Mouse (Mus musculus): ENCODE measurements around the gene Fam227a.
"Not testable (repeated sequence)": the region's sequence is repeated elsewhere in the genome, so short reads cannot be mapped to it uniquely, and the experiment has no call there.

Fam227a gene

DNA sequence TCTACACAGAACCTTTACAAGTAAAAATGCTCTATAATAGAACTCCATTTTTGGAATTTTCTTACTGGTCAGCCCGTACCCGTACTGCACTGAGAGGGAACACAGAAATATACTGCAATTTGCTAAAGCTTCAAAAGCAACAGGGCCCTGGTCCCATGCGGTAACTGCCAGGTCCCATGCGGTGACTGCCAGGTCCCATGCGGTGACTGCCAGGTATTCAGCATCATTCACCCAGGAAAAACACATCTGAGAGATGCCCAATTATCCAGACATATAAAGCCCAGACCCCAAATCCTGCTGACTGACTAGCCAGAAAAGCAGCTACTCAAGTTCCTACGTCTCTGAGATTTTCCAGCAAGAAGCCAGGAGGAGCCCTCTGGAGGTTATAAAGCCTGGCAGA lies 25.9 kb upstream of the Fam227a start:
- CTCF ChIA-PET: interaction anchor here (1.2 kb wide), 1 partner anchor 29 kb away, joined by 3 read pairs; no protein-coding TSS in a partner anchor

DNA sequence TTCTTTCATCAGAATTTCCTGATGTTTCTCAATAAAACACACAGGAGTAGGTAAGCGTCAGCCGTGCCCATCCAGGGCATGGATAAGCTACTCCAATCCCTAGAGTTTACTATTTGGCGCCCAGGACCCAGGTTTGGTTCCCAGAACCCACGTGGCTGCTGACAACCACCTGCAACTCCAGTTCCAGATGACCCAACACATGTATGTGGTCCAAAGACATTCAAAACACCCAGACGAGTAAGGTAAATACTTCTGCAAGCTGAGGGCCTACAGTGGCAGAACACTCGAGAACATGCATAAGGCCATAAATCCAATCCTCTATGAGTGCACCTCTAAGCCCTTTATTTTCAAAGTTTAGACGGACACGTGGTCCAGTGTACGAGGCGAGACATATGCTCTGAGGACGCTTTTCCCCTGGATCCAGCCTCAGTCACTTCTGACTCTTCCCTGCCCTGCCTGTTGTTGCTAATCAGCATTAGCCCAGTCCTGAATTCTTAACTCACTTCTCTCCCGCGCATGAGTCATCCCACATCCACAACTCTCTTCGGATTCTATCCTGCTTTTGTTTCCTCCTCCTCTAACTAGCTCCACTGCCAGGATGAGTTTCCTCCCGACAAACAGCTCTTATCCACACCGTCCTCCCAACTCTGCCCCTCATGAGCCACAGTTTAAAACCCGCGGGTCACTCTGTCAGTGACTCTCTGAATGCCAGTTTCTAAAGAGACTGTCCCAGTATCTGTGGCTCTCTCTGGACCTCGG lies 25.1 kb upstream of the Fam227a start:
- CTCF ChIA-PET: no interaction called here

DNA sequence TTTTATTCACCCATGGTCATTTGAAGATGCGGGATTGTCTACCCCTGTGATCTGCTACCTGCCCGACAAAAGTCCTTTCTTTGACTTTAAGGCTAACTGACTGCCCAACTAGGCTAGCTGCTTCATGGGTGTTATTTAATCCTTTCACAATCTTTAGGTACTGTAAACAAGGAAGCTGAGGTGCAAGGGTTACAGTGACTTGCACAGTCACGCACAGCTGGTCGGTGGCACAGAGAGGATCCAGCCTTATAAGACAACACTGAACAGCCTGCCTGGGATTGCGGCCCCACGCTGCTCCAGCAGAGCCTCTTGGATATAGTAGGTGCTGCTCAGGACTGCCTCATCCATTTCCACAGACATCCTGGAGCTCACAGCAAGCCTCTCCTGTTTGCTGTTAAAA lies 24.4 kb upstream of the Fam227a start:
- CTCF ChIA-PET: no interaction called here

DNA sequence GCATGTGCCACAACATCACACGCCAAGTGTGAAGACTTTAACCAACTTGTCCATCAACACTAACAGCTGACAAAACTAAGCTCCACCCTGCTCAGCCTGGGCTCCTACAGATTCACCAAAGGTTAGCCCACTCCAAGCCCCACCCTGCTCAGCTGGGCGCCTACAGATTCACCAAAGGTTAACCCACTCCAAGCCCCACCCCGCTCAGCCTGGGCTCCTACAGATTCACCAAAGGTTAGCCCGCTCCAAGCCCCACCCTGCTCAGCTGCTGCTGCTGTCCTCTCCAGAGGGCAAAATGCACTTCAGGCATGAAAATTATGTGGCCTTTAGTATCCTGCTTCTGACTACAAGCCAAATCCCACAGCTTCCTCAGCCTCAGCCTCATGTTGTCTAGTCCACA lies 23.2 kb upstream of the Fam227a start:
- CTCF ChIA-PET: no interaction called here

DNA sequence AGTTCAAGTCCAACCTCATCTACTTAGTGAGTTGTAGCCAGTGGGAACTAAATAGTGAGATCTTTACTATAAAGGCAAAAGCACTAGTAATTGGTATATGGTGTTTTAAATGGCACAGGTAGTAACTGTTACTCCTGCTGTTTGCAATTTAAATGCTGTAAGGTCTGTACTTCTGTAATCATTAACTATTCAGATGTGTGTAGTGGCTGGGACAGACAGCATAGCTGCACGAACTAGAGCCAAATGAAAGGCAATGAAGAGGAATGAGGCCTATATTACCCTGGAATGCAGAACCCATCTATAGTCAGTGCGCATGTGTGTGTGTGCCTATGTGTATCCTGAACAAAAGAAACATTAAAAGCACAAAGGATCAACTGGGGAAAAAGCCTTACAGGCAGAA lies 19.2 kb upstream of the Fam227a start:
- CTCF ChIA-PET: no interaction called here

DNA sequence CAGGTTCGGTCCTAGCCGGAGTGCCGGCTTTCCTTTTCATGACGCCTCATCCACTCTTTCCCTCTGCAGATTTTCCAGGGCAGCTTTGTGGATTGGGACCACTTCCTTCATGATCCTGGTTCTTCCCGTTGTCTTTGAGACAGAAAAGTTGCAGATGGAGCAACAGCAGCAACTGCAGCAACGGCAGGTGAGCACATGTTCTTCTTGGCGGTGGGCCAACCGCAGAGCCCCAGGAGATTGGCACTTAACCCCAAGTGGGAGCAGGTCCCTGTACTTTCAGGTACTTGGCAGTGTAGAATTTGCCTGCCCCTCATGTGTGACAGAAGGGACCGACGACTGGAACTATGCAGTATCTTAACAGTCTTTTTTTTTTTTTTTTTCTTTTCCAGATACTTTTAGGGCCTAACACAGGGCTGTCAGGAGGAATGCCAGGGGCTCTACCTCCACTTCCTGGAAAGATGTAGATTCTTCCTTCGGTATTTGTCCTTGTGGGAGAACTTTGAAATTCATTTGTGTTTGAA lies 13.1 kb upstream of the Fam227a start:
- CTCF ChIA-PET: not testable (repeated sequence)

DNA sequence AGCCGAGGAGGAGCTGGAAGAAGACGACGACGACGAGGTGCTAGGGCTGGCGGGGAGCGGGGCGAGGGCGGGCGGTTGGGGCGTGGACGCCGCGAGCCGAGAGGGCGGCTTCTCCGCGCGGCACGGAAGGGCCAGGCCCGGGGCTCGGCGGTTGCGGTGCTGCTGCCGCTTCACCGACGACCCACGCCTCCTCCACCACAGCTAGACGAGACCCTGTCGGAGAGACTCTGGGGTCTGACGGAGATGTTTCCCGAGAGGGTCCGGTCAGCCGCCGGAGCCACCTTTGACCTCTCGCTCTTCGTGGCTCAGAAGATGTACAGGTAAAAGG lies 12.2 kb upstream of the Fam227a start:
- CTCF ChIA-PET: interaction anchor here (0.6 kb wide), 1 partner anchor 265 kb away, joined by 3 read pairs; no protein-coding TSS in a partner anchor

DNA sequence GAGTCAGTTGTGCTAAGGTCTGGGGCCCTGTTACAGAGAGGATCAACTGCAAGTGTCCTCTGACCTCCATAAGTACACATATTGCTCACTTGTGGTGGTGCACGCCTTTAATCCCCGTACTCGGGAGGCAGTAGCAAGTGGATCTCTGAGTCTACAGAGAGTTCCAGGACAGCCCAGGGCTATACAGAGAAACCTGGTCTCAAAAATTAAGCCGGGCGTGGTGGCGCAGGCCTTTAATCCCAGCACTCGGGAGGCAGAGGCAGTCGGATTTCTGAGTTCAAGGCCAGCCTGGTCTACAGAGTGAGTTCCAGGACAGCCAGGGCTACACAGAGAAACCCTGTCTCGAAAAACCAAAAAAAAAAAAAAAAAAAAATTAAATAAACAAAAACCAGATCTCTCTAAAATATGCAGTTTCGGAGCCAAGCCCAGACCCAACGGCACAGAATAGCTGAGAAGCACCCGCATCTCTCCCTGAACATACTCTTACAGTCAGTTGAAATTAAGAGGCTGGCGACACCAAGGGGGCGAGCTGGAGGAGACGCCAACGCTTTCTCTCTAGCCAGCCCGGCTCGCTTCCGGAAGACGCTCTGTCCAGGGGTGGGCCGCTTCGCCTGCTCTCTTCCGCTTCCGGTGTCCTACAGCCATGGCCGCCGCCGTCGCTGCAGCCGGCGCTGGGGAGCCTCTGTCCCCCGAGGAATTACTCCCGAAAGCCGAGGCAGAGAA lies 11.7 kb upstream of the Fam227a start, which contains the start of gene Tomm22:
Tomm22 (plus strand) TSS at position 613 of the 723 bp plus-strand sequence.
- CTCF ChIA-PET: interaction anchor here (0.6 kb wide), 1 partner anchor 264 kb away, joined by 3 read pairs; no protein-coding TSS in a partner anchor

DNA sequence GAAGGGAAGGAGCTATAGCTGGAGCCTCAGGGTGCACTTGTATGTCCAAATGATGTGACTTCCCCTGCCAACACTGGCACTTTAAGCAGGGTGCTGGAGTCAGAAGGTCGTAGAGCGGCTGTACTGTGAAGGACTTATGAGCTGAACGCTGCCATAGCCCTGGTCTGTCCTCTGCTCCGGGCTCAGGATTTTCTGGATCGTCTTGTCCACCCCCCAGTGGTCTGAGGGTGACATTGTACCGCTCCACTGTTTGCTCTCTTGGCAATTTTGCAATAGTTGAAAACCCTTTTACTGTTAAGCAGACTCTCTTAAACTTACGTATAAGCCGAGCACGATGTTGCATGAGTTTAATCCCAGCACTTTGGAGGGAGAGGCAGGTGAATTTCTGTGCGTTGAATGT lies 10.4 kb upstream of the Fam227a start:
- CTCF ChIA-PET: no interaction called here

DNA sequence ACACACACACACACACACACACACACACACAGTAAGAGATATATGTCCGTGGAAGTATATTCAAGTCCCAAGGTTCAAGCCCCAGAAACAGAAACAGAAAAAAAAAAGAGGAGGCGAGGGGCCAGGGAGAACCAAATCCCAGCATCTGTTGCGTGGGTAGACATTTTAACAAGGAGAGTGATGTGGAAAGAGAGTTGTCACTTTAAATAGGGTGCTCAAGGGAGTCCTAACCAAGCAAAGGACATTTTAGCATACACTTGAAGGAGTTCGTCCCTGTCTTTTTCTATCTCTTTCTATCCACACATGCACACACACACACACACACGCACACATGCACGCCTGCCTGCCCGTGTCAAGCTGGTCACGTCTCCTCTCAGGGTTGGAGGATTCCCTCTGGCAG lies 5.9 kb upstream of the Fam227a start:
- CTCF ChIA-PET: no interaction called here

DNA sequence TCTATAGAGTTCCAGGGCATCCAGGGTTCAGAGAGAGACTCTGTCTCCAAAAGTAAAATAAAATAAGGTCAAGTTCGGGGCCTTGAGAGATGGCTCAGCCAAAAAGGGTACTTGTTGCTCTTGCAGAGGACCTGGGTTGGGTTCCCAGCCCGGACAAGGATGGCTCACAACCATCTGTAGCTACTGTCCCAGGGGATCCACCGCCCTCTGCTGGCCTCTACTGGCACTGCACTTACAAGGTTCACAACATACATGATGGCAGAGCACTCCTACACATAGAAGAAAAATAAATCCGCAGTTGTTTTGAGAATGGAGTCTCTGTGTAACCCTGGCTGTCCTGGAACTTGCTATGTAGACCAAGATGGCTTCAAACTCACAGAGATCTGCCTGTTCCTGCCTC lies 3.1 kb upstream of the Fam227a start:
- CTCF ChIA-PET: interaction anchor here (0.7 kb wide), 1 partner anchor 427 kb away, joined by 3 read pairs; no protein-coding TSS in a partner anchor

DNA sequence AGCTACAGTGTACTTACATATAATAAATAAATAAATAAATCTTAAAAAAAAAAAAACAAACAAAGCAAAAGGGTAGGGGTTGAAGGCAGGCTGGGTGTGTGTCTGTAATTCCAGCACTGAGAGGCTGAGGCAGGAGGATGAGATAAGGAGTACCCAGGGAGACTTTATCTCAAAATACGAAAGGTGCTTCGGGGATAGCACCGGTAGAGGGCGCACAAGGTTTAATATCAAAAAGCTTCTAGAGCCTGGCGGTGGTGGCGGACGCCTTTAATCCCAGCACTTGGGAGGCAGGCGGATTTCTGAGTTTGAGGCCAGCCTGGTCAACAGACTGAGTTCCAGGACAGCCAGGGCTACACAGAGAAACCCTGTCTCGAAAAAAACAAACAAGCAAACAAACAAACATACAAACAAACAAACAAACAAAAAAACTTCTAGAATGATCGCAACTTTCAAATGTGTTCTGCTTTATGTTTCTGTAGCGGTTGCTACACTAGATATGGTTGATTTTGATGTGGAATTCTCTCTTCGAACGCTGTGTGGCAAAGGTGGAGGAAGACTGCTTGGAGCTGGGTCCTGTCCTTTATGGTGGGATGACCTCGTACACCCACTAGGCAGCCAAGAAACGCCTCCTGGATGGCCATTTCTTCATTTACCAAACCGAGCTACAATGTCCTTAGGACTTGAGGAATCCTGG lies 772 bp downstream of the Fam227a start:
- CTCF ChIA-PET: interaction anchor here (0.9 to 1.1 kb wide), 4 partner anchors 8 to 170 kb away, joined by 3 to 4 read pairs (median 3); no protein-coding TSS in a partner anchor

DNA sequence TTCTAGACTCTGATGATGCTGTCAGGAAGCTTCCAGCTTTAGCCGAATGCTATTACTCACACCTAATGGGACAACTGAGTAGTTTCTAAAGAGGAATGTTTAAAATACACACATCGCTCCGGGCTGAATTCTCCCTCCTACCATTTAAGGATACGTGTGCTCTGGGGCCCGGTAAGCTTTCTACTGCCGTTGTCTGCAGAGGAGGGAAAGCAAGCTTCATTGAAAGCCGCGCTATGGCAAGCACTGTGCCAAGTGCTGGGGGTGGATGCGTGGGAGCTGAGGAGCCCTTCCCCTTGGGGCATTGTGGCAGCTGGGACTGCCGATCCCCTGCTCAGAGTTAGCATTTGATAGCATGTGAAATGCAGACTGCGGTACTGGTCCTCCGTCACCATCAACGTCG lies 2.3 kb downstream of the Fam227a start:
- CTCF ChIA-PET: no interaction called here

DNA sequence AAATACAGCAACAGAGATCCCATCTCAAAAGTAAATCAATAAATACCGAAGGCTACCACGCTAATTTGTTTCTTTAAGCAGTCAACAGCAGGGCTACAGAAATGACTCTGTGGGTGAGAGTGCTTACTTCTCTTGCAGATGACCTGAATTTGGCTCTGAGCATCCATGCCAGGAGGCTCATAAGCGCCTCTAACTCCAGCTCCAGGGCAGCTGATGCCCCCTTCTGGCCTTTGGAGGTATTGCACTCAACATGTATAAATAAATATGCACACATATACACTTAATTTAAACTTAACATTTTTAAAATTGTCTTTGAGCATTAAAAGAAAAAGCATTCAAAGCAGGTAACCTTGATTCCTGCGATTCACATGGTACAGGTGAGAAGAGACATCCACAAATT lies 7.3 kb downstream of the Fam227a start:
- CTCF ChIA-PET: interaction anchor here (0.6 kb wide), 1 partner anchor 1802 kb away, joined by 8 read pairs; no protein-coding TSS in a partner anchor

DNA sequence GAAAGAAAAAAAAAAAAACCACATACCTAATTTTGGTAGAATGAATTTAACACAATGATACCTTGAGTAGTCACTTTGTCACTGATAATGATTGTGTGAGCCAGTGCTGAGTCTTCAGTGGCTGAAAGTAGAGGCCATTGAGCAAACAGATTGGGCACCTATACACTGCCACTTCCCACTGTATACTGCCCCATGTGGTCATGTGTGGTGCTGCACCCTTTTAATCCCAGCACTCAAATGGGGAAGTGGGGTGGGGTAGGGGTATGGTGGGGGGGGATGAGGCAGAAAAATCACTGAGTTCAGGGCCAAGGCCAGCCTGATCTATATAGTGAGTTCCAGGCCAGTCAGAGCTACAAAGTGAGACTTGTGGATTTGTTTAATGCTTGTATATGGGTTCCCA lies 8.2 kb downstream of the Fam227a start:
- CTCF ChIA-PET: interaction anchor here (0.8 kb wide), 1 partner anchor 208 kb away, joined by 3 read pairs; no protein-coding TSS in a partner anchor

DNA sequence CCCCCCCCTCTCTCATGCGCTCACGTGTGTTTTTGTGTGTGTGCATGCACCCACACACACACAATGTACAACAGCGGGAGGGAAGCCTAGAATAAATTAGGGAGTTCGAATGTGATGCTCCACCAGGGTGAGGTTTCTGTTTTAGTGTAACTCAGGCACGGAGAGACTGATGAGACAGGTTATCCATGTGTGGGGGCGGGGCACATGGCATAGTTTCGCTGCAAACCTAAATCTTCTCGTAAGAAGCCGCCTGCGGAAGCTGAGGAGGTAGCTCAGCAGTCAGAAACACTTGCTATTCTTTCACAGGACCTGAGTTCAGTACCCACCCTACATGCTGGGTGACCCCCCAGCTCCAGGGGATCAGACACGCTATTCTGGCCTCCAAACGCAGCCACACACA lies 10.6 kb downstream of the Fam227a start:
- CTCF ChIA-PET: no interaction called here

DNA sequence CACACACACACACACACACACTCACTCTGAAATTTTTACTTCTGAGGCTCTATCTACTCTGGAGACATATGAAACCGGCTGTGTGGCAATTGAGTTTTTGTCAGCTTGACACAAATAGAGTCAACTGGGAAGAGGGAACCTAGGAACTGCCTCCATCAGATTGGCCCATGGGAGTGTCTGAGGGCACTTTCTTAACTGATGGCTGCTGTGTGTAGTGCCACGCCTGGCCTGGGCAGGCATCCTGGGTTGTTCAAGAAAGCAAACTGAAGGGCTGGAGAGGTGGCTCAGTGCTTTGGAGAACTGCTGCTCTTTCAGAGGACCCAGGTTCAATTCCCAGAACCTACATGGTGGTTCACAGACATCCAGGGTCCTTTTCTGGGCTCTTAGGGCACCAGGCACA lies 13.3 kb downstream of the Fam227a start:
- CTCF ChIA-PET: no interaction called here

DNA sequence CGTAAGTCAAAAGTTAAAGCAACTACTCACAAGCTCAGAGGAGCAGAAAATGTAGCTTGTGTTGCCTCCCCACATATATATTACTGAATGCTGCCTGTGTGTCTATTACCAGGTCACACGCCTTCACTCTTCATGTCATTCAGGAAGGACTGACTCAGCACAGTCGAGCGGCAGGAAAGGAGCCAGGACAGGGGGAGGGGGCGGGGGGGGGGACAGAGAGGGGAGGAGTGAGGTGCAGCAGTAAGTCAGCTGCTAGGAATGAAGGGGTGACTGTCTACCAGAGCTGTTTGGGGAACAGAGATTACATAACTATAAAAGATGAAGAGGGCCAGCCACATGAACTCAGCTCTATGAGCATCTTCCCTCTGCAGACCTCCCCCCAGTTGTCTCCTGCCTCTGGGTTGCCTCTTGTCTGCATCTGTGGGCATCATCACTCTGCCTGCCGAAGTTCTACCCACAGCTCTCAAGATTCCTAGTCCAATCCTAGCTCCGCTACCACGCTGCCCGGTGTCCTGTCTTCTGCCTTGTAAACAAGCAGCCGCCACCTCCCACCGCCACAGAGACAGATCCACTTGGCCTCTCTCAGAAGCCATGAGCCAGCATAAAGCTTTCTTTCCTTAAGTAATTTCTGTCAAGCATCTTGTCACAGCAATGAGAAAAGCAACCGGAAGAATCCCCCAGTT lies 17.5 kb downstream of the Fam227a start:
- CTCF ChIA-PET: no interaction called here

DNA sequence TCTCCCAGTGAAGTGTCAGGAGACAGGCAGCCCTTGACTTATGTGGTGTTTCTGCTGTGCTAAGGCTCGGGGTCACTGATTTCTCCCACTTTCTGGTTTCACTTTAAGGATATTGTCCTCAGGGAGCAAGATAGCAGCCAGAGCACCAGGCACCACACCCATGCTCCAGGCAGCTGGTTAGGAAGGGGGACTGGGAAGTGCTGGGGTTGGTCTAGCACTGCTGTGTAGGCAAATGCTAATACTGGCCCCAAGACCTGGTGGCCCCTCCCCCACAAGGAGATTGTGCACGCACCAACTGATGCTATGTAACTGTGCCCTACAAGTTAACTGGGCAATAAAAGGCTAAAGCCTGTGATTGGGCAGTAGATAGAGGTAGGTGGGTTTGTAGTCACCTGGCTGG lies 28.3 kb downstream of the Fam227a start:
- CTCF ChIA-PET: no interaction called here

DNA sequence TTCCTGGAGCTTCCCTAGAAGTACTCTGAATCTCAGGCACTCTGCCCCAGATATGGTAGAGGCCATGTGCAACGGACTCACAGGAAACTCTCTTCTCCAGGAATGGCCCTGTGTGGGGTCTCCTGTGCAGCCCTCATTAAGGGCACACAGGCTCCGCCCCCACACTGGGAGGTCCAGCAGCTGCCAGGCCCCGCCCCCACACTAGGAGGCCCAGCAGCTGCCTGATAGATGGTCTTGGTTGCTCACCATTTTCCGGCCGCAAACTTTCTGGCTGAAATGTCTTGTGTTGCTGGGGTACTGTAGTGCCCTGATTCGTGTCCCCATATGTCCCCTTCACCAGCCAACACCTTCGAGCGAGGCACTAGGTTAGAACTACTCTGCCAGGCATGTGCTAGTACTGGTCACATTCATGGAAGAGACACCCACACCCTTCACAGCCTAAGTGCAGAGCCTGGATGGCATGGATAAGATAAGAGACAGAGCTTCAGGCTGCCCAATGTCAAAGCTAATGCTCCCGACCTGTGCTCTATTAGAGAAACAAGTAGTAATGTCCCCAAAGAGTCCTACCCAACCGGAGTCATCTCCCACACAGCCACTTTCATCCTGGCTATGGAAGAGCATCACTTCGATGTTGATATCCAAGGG lies 38.9 kb downstream of the Fam227a start:
- CTCF ChIA-PET: no interaction called here

DNA sequence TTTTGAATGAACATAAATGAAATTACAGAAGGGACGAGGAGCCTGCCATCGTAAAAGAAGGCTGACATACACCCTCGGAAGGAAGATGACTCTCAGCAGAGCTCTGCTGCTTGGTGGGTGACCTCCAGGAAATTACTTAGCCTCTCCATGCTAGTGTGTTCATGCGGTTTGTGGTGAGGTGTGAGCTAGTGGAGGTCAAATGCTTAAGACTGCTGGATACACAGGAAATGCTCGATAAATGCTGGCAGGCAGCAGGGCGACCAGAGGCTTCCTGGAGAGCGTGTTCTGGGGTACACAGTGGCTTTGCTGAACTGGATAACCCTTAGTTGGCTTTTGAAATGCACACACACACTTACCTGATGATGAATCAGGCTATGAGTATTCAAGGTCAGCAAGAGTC lies 40.3 kb downstream of the Fam227a start:
- CTCF ChIA-PET: no interaction called here
